Mouse (Mus musculus) CH12.LX (cell line): Measurements from ENCODE around the gene Atg4d.

Experiments used
- CTCF ChIP-seq, 2 experiments: IDR thresholded peaks in 1 of 2; conservative IDR thresholded peaks in 1 of 2; 2 replicates each; pipeline ENCODE4 v1.5.1; 2011 to 2012; ENCODE audit warnings: low read depth in 2 of 2, low read length in 2 of 2, improper control_type of control experiment in 1 of 2, inconsistent platforms in 1 of 2, mild to moderate bottlenecking in 1 of 2, moderate library complexity in 1 of 2
- EP300 ChIP-seq: IDR thresholded peaks from 2 replicates; pipeline ENCODE4 v1.6.1; 2011; ENCODE audit warnings: low read length, improper control_type of control experiment
- MAX ChIP-seq: IDR thresholded peaks from 2 replicates; pipeline ENCODE4 v1.6.1; 2011; ENCODE audit warnings: low read length, improper control_type of control experiment
- MAZ ChIP-seq: IDR thresholded peaks from 2 replicates; pipeline ENCODE4 v1.6.1; 2012; ENCODE audit warnings: low read depth, mild to moderate bottlenecking, inconsistent platforms, low read length, improper control_type of control experiment, moderate library complexity
- MEF2A ChIP-seq: IDR thresholded peaks from 2 replicates; pipeline ENCODE4 v1.6.1; 2014; ENCODE audit warnings: low read depth, mild to moderate bottlenecking, inconsistent platforms, low read length, improper control_type of control experiment, borderline replicate concordance
- MXI1 ChIP-seq: IDR thresholded peaks from 2 replicates; pipeline ENCODE4 v1.6.1; 2011; ENCODE audit warnings: mild to moderate bottlenecking, low read depth, low read length, improper control_type of control experiment
- ZMIZ1 ChIP-seq: IDR thresholded peaks from 2 replicates; pipeline ENCODE4 v1.6.1; 2012; ENCODE audit warnings: low read depth, mild to moderate bottlenecking, inconsistent platforms, low read length, improper control_type of control experiment

DNA sequence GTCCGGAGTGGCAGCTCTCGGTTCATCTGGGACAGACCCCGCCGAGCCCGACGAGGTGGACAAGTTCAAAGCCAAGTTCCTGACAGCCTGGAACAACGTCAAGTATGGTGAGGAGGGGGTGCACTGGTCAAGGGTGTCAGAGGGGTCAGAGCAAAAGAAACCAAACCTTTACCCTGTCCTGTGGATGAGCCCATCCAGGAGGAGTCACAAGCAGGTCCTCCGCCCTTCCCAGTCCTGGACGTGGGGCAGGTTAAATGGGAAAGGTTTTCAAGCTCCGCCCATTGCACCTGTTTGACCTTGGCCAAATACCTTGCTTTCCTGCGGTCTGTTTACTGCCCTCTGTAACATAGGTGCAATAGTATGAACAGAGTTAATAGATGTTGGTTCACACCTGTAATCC is 518 bp downstream of the Atg4d start:
- TF ChIP-seq EP300 (no peak), MXI1 (no peak), ZMIZ1 (no peak), CTCF (conservative IDR thresholded peaks at IDR 0.05 in 1 of 2, IDR thresholded peaks at IDR 0.05 in 1 of 2; ENCODE audit: low read depth in 2 of 2, low read length in 2 of 2) (no peak), MAZ (no peak), MEF2A (no peak), MAX (no peak)
